Mouse (Mus musculus) neural tube, embryonic 15.5 days (tissue): Measurements from ENCODE around the gene Mfsd14b. TPM values are rescaled to one million over a fixed set of nuclear protein-coding genes. Genes with fewer than 3 reads are reported as not detected.

Experiments used
- ATAC-seq: fragments of 200-750 bp; cut with Nextera tagmentation; 2 replicates; pipeline ENCODE4 v1.8.0; 2017; ENCODE audit warnings: mild to moderate bottlenecking, moderate TSS enrichment, moderate library complexity; ENCODE audit not compliant: low FRiP score
- H3K27ac ChIP-seq: fragments of 300-500 bp; sonication (generic); replicated peaks from 2 replicates; pipeline ENCODE4 v1.5.1; 2015; ENCODE audit warnings: mild to moderate bottlenecking, inconsistent platforms
- H3K27me3 ChIP-seq: fragments of 300-500 bp; sonication (generic); replicated peaks from 2 replicates; pipeline ENCODE4 v1.6.1; 2015; ENCODE audit warnings: inconsistent platforms
- H3K36me3 ChIP-seq: fragments of 300-500 bp; sonication (generic); 2 replicates; pipeline ENCODE4 v1.6.1; 2015; ENCODE audit warnings: inconsistent platforms
- H3K4me1 ChIP-seq: fragments of 300-500 bp; sonication (generic); 2 replicates; pipeline ENCODE4 v1.6.1; 2015; ENCODE audit warnings: inconsistent platforms
- H3K4me2 ChIP-seq: fragments of 300-500 bp; sonication (generic); 2 replicates; pipeline ENCODE4 v1.6.1; 2015; ENCODE audit warnings: inconsistent platforms, mild to moderate bottlenecking, moderate library complexity
- H3K4me3 ChIP-seq: fragments of 300-500 bp; sonication (generic); replicated peaks from 2 replicates; pipeline ENCODE4 v1.5.1; 2015; ENCODE audit warnings: mild to moderate bottlenecking, inconsistent platforms
- H3K9ac ChIP-seq: fragments of 300-500 bp; sonication (generic); replicated peaks from 2 replicates; pipeline ENCODE4 v1.6.1; 2015; ENCODE audit warnings: mild to moderate bottlenecking, inconsistent platforms
- H3K9me3 ChIP-seq: fragments of 300-500 bp; sonication (generic); replicated peaks from 2 replicates; pipeline ENCODE4 v1.6.1; 2016; ENCODE audit warnings: inconsistent platforms
- WGBS: fragments of 180-500 bp; shearing (Covaris S2); methylation state at CpG from one replicate; pipeline ENCODE4 v1.1.7; 2015; ENCODE audit warnings: mixed read lengths; 5-methylcytosine and 5-hydroxymethylcytosine counted together
- polyA plus RNA-seq: library from polyadenylated mRNA; unstranded; fragments of >200 nt; fragmentation: Nextera tagmentation; extraction: Ambion mirVana; gene quantifications from 2 replicates; pipeline ENCODE4 v1.2.1, GENCODE M21; 2015

Mfsd14b gene
- polyA plus RNA-seq, 1 experiment from 2014 or later, result 31.6 TPM

- Histone ChIP-seq H3K27me3 (no peaks in the 10 kb centered on the region), H3K4me3 (no peak overlapping the region), H3K36me3 (peaks cover 38% of the 10 kb centered on the region), H3K9me3 (no peaks in the 10 kb centered on the region), H3K9ac (no peak overlapping the region), H3K4me2 (no peak overlapping the region), H3K27ac (no peak overlapping the region), H3K4me1 (no peaks in the 10 kb centered on the region)
- WGBS, result 90% methylated on average over 2 of the region's 2 CpGs
- ATAC-seq, result no peak
Measured at GRCm38 (mm10) chr13:65069969-65070368, 42.8 kb downstream of the Mfsd14b start.

GRCm38 (mm10) chr13:65052660-65053059, 60.1 kb downstream of the Mfsd14b start, which contains the start of gene Prss47:
TSS of gene Prss47 (minus strand) at chr13:65052760.
- Histone ChIP-seq H3K4me3 (no peak within 1 kb of the TSS), H3K4me2 (no peak within 1 kb of the TSS), H3K4me1 (no peaks in the 10 kb centered on the region), H3K27ac (no peak within 1 kb of the TSS), H3K36me3 (no peaks in the 10 kb centered on the region), H3K27me3 (no peaks in the 10 kb centered on the region), H3K9ac (no peak within 1 kb of the TSS), H3K9me3 (no peaks in the 10 kb centered on the region)
- ATAC-seq, result no peak
- 88% methylated on average over 9 of the region's 9 CpGs for WGBS

GRCm38 (mm10) chr13:65035057-65035456, 77.7 kb downstream of the Mfsd14b start:
- no peak overlapping the region for H3K4me2 ChIP-seq
- 68% methylated on average over 4 of the region's 4 CpGs for WGBS
- no peak overlapping the region for H3K27ac ChIP-seq
- H3K36me3 ChIP-seq, result no peaks in the 10 kb centered on the region
- H3K9ac ChIP-seq, result no peak overlapping the region
- H3K9me3 ChIP-seq, result no peaks in the 10 kb centered on the region
- no peak overlapping the region for H3K4me3 ChIP-seq
- no peaks in the 10 kb centered on the region for H3K4me1 ChIP-seq
- ATAC-seq, result no peak
- H3K27me3 ChIP-seq, result no peaks in the 10 kb centered on the region

- no peak for ATAC-seq
Measured at GRCm38 (mm10) chr13:65032758-65033157, 80.0 kb downstream of the Mfsd14b start, which contains the start of gene Spata31d1c. TSS of gene Spata31d1c (plus strand) at chr13:65033058.

More at GRCm38 (mm10) chr13:65032758-65033157, 80.0 kb downstream of the Mfsd14b start, which contains the start of gene Spata31d1c:
- H3K9me3 ChIP-seq, result no peaks in the 10 kb centered on the region
- no peak within 1 kb of the TSS for H3K27ac ChIP-seq
- no peak within 1 kb of the TSS for H3K9ac ChIP-seq
- no peak within 1 kb of the TSS for H3K4me3 ChIP-seq
- H3K27me3 ChIP-seq, result no peaks in the 10 kb centered on the region
- no peak within 1 kb of the TSS for H3K4me2 ChIP-seq
- H3K4me1 ChIP-seq, result no peaks in the 10 kb centered on the region
- H3K36me3 ChIP-seq, result no peaks in the 10 kb centered on the region

Other genes with a start within 250 kb of the Mfsd14b start
- gene Cntnap3, start 209.0 kb downstream of the Mfsd14b start, polyA plus RNA-seq, result 1.1 and 1.3 TPM in 2 replicates
- gene Spata31, start 195.6 kb downstream of the Mfsd14b start, polyA plus RNA-seq, result not detected in 2 replicates
- gene Spata31d1c, start 79.9 kb downstream of the Mfsd14b start, polyA plus RNA-seq, result not detected in 2 replicates
- gene Prss47, start 60.2 kb downstream of the Mfsd14b start, polyA plus RNA-seq, result not detected in 2 replicates
- gene Olfr465-ps1, start 25.1 kb upstream of the Mfsd14b start, polyA plus RNA-seq, result not detected in 2 replicates
- gene Olfr466, start 37.3 kb upstream of the Mfsd14b start, polyA plus RNA-seq, result not detected in 2 replicates
- gene Nlrp4f, start 93.0 kb upstream of the Mfsd14b start, polyA plus RNA-seq, result not detected in 2 replicates
- gene Gm10775, start 146.6 kb upstream of the Mfsd14b start, polyA plus RNA-seq, result 0.20 and 0.40 TPM in 2 replicates
- gene Zfp369, start 165.8 kb upstream of the Mfsd14b start, polyA plus RNA-seq, result 11.4 and 13.7 TPM in 2 replicates